Mouse (Mus musculus): ENCODE data around the gene A2m. TPM values are rescaled to one million over a fixed set of nuclear protein-coding genes. Genes with fewer than 3 reads are reported as not detected.

A2m gene
- polyA plus RNA-seq (2016; fragmentation: Nextera tagmentation; extraction: Ambion mirVana), result 2.1 and 2.3 TPM in 2 replicates

DNA sequence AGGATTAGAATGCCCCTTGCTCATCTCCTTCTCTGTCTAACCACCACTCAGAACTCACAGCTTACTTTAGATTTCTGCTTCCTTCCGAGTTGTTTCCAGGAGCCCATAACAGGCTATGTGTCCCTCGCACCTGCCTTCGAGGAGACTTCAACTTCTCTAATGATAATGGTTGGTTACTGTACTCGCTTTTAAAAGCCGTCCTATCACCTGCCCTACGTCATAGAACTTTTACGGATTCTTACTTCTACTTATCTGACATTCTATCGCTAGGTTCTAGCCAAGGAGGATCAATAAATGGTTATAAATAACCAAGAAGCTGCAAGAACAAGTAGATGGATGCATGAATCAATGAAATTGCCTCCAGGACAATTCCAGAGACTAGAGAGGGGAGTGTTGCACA is at the start of gene A2m:
Gene A2m (plus strand): TSS at position 301 of the 400 bp plus-strand sequence.
- no peaks in the 10 kb centered on the region for H3K9me3 ChIP-seq
- ATAC-seq (ENCODE audit: low FRiP score), result no peak
- H3K27me3 ChIP-seq, result peaks cover 3% of the 10 kb centered on the region; the same call in 1 of the 2 replicates
- peak within 1 kb of the TSS; percentile 52 for H3K4me2 ChIP-seq
- H3K4me3 ChIP-seq (replicated peaks), result peak within 1 kb of the TSS; percentile 24
- H3K36me3 ChIP-seq (replicated peaks), result no peaks in the 10 kb centered on the region
- no peak within 1 kb of the TSS for H3K27ac ChIP-seq
- H3K9ac ChIP-seq, result peak within 1 kb of the TSS; percentile 47; the same call in 1 of the 2 replicates
- H3K4me1 ChIP-seq, result peaks cover 11% of the 10 kb centered on the region
- 88% methylated on average over 8 of the region's 8 CpGs for WGBS

- H3K9ac ChIP-seq, result no peak overlapping the region
- no peaks in the 10 kb centered on the region for H3K36me3 ChIP-seq (replicated peaks)
- no peaks in the 10 kb centered on the region for H3K27me3 ChIP-seq
- no peak overlapping the region for H3K4me3 ChIP-seq (replicated peaks)
- no peak overlapping the region for H3K27ac ChIP-seq
- H3K4me2 ChIP-seq, result no peak overlapping the region
- 41% methylated on average over 1 of the region's 1 CpGs for WGBS
- ATAC-seq (ENCODE audit: low FRiP score), result no peak
- no peaks in the 10 kb centered on the region for H3K9me3 ChIP-seq
- no peaks in the 10 kb centered on the region for H3K4me1 ChIP-seq
These were observed 45.0 kb upstream of the A2m start for GRCm38 (mm10) chr6:121590131-121590530.

DNA sequence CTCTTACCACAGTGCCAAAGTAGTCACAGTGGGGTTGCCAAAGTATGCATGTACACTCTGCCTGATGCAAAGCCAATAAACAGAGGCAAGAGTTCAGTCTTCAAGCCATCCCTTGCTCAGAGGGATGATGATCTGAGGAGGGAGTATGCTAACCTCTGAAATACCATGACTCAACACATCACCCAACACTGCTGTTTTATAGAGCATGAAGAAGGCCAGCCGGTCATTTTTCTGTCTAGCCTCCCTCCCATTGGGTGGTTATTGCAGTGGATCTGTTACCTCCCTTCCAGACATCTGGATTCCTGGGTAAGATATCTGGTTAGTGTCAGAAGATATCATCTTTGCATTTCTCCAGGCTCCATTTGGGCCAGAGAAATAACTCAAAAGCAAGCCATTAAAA is 34.2 kb upstream of the A2m start:
- H3K9me3 ChIP-seq, result no peaks in the 10 kb centered on the region
- WGBS, result 77% methylated on average over 1 of the region's 1 CpGs
- no peaks in the 10 kb centered on the region for H3K4me1 ChIP-seq
- no peak overlapping the region for H3K27ac ChIP-seq
- no peaks in the 10 kb centered on the region for H3K27me3 ChIP-seq
- no peak for ATAC-seq (ENCODE audit: low FRiP score)
- H3K4me2 ChIP-seq, result no peak overlapping the region
- H3K4me3 ChIP-seq (replicated peaks), result no peak overlapping the region
- H3K9ac ChIP-seq, result no peak overlapping the region
- H3K36me3 ChIP-seq (replicated peaks), result no peaks in the 10 kb centered on the region

GRCm38 (mm10) chr6:121607861-121608260 is 27.3 kb upstream of the A2m start:
- H3K27ac ChIP-seq, result no peak overlapping the region
- no peak overlapping the region for H3K9ac ChIP-seq
- H3K9me3 ChIP-seq, result no peaks in the 10 kb centered on the region
- no peak for ATAC-seq (ENCODE audit: low FRiP score)
- H3K4me3 ChIP-seq (replicated peaks), result no peak overlapping the region
- no peaks in the 10 kb centered on the region for H3K27me3 ChIP-seq
- no peaks in the 10 kb centered on the region for H3K36me3 ChIP-seq (replicated peaks)
- no peak overlapping the region for H3K4me2 ChIP-seq
- H3K4me1 ChIP-seq, result no peaks in the 10 kb centered on the region

GRCm38 (mm10) chr6:121611796-121612195 is 23.4 kb upstream of the A2m start:
- Histone ChIP-seq H3K4me3 (replicated peaks) (no peak overlapping the region), H3K27ac (no peak overlapping the region), H3K27me3 (no peaks in the 10 kb centered on the region), H3K4me2 (no peak overlapping the region), H3K9ac (no peak overlapping the region), H3K9me3 (no peaks in the 10 kb centered on the region), H3K36me3 (replicated peaks) (no peaks in the 10 kb centered on the region), H3K4me1 (no peaks in the 10 kb centered on the region)
- 43% methylated on average over 3 of the region's 3 CpGs for WGBS
- no peak for ATAC-seq (ENCODE audit: low FRiP score)

DNA sequence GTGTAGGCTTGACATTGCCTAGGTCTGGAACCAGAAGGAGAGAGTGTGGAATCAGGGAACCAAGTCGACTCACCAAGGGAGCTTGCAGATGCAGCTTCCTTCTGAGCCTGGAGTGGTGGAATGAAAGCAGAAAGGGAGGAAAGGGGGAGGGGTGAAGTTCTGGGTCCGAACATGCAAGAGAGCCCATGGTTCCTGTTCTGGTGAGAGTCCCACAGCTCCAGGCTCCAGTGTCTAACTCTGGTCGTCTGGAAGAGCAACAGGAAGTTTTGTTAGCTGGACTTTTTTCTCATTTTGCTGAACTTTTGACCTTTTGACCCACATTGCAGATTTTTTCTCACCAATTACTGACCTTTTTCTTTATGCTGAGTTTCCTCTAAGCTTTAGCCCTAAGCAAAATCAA is 17.7 kb upstream of the A2m start:
- no peak overlapping the region for H3K9ac ChIP-seq
- H3K4me3 ChIP-seq (replicated peaks), result no peak overlapping the region
- 34% methylated on average over 3 of the region's 3 CpGs for WGBS
- no peaks in the 10 kb centered on the region for H3K27me3 ChIP-seq
- no peaks in the 10 kb centered on the region for H3K9me3 ChIP-seq
- H3K4me1 ChIP-seq, result no peaks in the 10 kb centered on the region
- H3K36me3 ChIP-seq (replicated peaks), result no peaks in the 10 kb centered on the region
- no peak for ATAC-seq (ENCODE audit: low FRiP score)
- no peak overlapping the region for H3K4me2 ChIP-seq
- no peak overlapping the region for H3K27ac ChIP-seq

GRCm38 (mm10) chr6:121622525-121622924 is 12.7 kb upstream of the A2m start:
- Histone ChIP-seq H3K36me3 (replicated peaks) (no peaks in the 10 kb centered on the region), H3K27ac (no peak overlapping the region), H3K27me3 (no peaks in the 10 kb centered on the region), H3K4me3 (replicated peaks) (no peak overlapping the region), H3K9me3 (no peaks in the 10 kb centered on the region), H3K4me1 (no peaks in the 10 kb centered on the region), H3K9ac (no peak overlapping the region), H3K4me2 (no peak overlapping the region)
- 82% methylated on average over 2 of the region's 2 CpGs for WGBS
- no peak for ATAC-seq (ENCODE audit: low FRiP score)

DNA sequence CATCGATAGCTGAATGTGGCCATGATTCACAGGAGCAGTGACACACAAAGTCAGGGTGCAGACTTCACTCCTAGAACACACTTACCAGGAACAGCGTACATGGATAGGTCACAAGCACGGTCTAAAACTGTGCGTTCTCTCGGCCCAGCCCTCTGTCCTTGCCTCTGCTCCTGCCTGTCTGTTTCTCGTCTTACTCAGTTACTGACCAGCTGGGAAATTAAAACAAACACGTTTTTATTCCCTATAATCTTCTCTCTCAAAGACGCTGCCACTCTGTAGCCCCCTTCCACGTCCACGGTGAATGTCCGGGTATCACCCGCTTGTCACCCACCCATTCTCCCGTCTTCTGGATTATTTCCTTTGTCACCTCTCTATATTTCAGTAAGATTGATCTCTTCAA is 656 bp upstream of the A2m start:
- Histone ChIP-seq H3K4me2 (no peak overlapping the region), H3K27ac (no peak overlapping the region), H3K4me1 (peaks cover 11% of the 10 kb centered on the region), H3K4me3 (replicated peaks) (no peak overlapping the region), H3K36me3 (replicated peaks) (no peaks in the 10 kb centered on the region), H3K27me3 (peaks cover 3% of the 10 kb centered on the region; the same call in 1 of the 2 replicates), H3K9me3 (no peaks in the 10 kb centered on the region), H3K9ac (no peak overlapping the region)
- ATAC-seq (ENCODE audit: low FRiP score), result no peak
- WGBS, result 81% methylated on average over 13 of the region's 13 CpGs

DNA sequence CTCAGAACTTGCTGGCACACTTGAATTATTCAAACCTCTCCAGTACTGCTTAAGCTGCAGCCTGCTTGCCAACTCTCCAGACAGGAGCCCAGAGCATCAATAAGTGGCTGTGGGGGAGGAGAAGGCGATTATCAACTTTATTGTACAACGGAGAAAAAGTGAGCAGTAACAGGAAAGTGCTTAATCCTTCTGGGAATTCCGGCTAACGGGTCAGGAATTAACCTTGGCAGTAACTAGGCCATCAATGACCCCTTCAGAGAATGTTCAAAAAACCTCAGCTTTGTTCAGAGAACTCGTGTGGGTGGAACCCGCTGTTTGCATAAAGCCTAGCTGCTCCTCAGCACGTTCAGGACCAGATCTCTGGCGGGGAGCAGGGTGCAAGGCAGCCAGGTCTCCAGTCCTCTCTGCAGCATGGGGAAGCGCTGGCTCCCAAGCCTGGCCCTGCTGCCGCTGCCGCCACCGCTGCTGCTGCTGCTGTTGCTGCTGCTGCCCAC is 749 bp downstream of the A2m start:
- Histone ChIP-seq H3K27ac (no peak overlapping the region), H3K36me3 (replicated peaks) (no peaks in the 10 kb centered on the region), H3K4me1 (peaks cover 11% of the 10 kb centered on the region), H3K27me3 (peaks cover 3% of the 10 kb centered on the region; the same call in 1 of the 2 replicates), H3K4me2 (peak overlapping the region; percentile 52), H3K9me3 (no peaks in the 10 kb centered on the region), H3K9ac (peak overlapping the region; percentile 47; the same call in 1 of the 2 replicates), H3K4me3 (replicated peaks) (peak overlapping the region; percentile 24)
- ATAC-seq (ENCODE audit: low FRiP score), result peak; percentile 60; the same call in 1 of the 2 replicates
- 2% methylated on average over 12 of the region's 12 CpGs for whole genome bisulfite sequencing

DNA sequence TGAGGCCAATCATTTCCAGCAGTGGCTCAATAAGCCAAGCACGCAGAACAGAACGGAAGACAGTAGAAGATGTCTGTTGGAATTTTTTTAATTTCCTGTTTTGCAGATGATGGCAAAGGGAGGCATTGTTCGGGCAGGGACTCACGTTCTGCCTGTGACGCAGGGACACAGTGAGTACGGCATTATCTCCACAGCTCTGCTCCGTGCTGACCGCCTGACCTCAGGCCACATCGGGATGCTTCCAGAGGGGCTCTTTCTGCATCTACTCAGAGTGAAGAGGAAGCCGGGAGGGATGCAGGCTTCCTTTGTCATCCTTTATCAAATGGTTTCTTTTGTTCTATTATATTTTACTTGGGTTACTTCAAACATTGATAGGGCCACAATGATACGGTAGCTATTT is 13.3 kb downstream of the A2m start:
- no peak for ATAC-seq (ENCODE audit: low FRiP score)
- 81% methylated on average over 11 of the region's 11 CpGs for WGBS
- Histone ChIP-seq H3K9me3 (no peaks in the 10 kb centered on the region), H3K27me3 (no peaks in the 10 kb centered on the region), H3K4me2 (no peak overlapping the region), H3K9ac (no peak overlapping the region), H3K27ac (no peak overlapping the region), H3K4me1 (no peaks in the 10 kb centered on the region), H3K36me3 (replicated peaks) (no peaks in the 10 kb centered on the region), H3K4me3 (replicated peaks) (no peak overlapping the region)

Other genes starting within 250 kb of the A2m start
- 2.4 TPM in 2 replicates for gene Iqsec3, start 161.7 kb upstream of the A2m start, polyA plus RNA-seq (2016; fragmentation: Nextera tagmentation; extraction: Ambion mirVana)
- not detected in 2 replicates for gene Gm7298, start 97.6 kb downstream of the A2m start, polyA plus RNA-seq (2016; fragmentation: Nextera tagmentation; extraction: Ambion mirVana)
- 0.29 TPM in 1 of 2 replicates, not detected in the other for gene Mug1, start 203.2 kb downstream of the A2m start, polyA plus RNA-seq (2016; fragmentation: Nextera tagmentation; extraction: Ambion mirVana)

Measured in forebrain, embryonic 12.5 days (tissue).